Mouse (Mus musculus) neutrophil, adult 5-6 weeks (primary cell): ENCODE data around the gene Atp7b. TPM values are rescaled to one million over a fixed set of nuclear protein-coding genes. Genes with fewer than 3 reads are reported as not detected.

Experiments used
- ATAC-seq: fragments of 151-379, 151-347 bp; 2 replicates; pipeline ENCODE4 v1.8.0; 2017; ENCODE audit warnings: mild to moderate bottlenecking, moderate TSS enrichment; ENCODE audit not compliant: insufficient number of reproducible peaks, poor library complexity, low FRiP score, severe bottlenecking; ENCODE audit errors: extremely low read depth
- total RNA-seq: library from RNA; stranded (forward); fragments of 200-1000 nt; gene quantifications from 2 replicates; pipeline ENCODE4 v1.2.3, GENCODE M21; 2017

Gene Atp7b
- total RNA-seq = 0.12 TPM in 1 of 2 replicates, not detected in the other

DNA sequence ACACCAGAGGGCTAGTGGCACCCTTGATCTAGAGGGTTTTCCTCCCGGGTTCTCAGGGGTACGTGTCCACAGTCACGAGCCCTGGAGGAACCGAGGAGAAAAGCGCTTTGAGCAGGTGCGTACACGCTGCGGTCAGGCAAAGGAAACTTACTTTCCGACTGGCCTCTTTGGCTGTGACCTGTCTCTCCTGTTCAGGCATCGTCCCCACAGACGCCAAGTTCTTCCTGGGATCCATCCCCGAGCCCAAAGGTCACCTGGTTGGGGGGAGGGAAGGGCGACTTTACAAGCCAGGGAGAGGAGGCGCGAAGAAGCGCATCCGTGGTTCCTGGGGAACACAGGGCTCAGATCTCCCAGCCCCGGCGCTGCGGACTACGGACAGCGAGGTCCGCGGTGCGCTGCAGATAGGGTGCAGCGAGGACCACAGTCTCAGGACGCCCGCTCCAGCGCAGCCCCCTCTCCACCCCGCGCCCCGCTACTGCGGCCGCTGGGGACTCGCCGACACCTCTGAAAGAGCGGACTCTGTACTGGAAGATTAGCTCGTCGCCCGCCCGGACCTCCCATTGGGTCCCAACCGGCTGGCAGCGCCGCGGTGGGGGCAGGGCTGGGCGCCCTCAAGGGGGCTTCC lies at the start of gene Atp7b:
TSS of gene Atp7b (minus strand) at position 485 of the 625 bp plus-strand sequence.
- no peak for ATAC-seq

DNA sequence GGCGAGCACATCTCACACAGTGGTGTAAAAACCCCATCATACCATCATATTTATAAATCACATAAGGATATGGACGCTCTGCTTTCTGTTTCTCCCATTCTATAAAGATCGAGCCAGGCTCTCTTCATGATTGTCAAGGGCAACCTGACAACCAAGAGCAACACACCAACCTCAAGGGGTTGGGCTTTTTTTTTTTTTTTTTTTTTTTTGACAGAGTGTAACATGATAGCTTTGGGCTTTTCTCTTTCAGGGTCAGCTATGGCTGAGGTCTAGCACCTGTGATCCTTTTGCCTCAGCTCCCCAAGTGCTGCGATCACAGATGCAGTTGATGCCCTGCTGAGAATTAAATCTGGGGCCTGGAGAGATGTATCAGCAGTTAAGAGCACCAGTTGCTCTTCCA lies 46.9 kb upstream of the Atp7b start:
- ATAC-seq = no peak

DNA sequence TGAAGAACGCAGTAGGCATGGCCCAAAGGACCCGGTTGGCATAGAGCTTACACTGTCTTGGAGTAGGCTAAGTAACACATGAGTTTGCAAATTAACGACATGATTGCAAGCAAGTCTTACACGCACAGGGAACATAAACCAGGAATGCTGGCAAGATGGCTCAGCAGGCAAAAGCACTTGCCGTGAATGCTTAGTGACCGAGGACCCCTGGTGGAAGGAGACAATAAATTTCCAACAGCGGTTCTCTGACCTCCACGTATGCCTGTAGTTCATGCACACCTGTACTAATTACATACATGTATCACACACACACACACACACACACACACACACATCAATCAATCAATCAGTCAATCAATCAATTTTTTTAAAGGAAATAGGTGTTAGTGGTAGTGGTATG lies 31.5 kb upstream of the Atp7b start:
- no peak for ATAC-seq

DNA sequence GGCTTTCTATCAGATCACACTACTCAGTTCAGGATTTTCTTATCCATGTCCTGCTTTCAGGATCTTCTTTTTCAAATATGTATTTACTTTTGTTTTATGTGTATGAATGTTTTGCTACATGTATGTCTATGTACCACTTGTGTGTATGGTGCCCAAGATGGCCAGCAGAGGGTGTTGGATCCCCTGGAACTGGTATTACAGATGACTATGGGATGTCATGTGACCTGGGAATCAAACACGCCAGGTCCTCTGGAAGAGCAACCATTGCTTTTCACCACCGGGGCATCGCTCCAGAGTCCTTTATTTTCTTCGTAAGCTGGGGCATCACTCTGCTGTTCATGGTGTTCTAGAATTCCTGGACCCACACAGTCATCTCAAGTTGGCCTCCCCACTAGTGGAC lies 29.1 kb upstream of the Atp7b start:
- ATAC-seq = no peak

DNA sequence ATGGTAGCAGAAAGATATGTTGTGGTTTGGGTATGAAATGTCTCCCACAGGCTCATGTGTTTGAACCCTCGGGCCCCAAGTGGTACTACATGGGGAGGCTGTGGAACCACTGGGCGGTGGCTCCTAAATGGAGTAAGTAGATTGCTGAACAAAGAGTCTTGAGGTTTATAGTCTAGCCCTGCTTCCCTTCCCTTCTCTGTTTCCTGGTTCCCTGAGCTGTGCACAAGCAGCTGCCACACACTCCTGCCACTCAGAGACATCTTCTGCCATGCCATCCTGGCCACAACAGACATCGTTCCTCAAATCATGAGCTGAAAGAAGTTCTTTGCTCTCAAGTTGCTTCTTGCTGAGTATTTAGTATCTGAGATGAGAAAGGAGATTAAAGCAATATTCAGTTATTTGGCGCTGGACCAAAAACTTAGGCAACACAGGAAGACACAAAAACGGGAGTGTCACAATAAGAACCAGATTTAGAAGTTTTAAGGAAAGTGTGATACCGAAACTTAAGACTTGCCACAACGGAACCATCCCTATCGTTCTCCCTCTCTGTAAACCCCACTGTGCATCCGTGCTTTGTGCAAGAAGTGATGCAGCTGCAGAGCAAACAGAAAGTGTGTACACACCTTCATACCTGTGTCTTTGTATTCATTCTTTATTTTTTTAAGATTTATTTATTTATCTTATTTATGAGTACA lies 19.4 kb upstream of the Atp7b start:
- no peak for ATAC-seq

DNA sequence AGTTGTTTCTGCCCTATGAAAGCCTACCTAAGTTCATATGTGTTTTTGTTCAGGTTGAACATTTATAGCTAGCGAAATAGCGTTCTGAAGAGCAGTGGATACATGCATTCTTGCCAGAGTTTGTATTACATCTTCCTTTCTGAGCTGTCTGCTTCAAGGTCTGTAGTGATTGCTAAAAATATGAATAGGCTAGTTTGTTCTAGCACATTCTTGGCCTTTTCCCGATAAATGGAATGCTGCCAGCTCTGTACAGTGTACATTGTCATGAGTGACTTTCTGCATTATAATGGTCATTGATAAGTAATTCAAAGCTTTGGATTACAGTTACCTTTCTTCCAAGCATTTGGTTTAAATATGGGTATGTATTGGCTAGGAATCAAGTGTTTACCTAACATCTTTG lies 1.0 kb upstream of the Atp7b start:
- no peak for ATAC-seq

DNA sequence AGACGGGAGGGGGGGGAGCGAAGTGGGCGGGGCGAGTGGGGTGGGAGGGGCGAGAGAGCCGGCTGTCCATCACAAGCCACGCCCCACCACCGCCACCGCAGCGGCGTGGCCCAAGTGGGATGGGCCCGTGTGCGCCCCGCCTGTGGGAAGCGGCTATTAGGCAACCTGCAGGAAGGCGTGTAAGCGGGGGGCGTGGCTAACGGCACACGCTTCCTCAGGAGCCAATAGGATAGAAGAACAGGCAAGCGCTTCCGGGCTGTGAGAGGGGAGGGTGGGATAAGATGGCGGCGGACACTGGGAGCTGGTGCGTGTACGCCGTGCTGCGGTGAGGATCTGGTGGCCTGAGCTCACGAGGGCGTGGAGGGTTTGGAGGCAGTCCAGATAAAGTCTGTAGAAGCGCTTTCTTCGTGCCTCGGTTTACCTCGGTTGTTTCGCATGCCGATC lies 363 bp upstream of the Atp7b start, which contains the start of gene Alg11:
TSS of gene Alg11 (plus strand) at position 276 of the 444 bp plus-strand sequence.
- peak; percentile 100 for ATAC-seq

DNA sequence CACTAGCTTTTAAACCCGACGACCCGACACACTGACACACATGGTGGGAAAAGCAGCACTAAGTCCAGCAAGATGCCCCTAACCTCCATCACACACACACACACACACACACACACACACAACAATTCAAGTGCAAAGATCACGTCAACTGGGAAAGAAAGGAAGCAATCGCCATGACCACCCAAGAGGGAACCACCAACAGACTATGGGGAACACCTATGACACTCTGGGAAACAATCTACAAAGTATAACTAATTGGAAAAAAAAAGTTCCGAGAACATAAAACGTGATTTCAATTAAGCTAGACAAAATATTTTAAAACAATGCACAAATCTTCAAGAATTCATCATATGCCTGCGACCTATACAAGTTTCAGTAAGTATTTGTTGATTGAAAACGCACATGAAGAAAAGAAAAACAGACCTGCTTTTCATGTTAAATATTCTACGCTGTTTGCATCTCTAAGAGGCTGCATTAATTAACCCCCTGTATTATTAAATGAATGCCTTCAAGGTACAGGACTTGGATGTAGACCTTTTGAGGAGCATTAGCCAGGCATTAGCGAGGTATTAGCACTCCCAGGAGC lies 859 bp downstream of the Atp7b start:
- no peak for ATAC-seq

DNA sequence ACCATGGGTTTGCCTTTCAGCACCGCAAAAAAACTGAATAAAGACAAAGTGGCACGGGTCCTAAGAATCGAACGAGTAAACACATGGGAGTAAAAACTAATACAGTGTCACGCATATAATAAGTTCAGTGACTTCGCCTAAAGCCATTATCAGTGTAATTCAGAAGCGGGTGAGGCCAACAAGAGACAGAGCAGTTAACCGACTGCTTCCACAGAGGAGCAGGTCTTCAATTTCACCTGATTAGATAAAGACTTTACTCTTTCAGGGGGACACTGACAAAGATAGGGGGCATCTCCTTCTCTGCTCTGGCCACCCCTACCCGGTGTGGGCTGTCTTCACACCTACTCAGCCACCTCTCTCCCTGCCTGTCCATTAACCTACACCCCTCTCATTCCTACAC lies 1.7 kb downstream of the Atp7b start:
- no peak for ATAC-seq

DNA sequence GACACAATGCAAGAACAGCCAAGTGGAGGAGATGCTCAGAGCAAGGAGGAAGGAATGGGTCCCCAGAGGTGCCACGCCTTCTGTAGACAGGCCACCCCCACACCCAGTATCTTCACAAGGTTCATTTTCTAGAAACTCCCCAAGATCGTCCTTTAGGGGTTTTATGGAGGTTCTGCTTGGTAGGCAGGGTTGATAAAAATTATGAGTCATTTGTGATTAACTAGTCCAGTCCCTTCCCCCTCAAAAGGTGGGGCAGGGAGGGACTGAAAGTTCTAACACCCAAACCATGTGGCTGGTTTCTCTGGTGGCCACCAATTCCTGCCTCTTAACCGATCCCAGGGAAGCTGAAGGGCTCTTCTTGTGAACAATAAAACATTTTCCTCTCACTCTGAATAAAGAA lies 3.3 kb downstream of the Atp7b start:
- ATAC-seq = no peak

DNA sequence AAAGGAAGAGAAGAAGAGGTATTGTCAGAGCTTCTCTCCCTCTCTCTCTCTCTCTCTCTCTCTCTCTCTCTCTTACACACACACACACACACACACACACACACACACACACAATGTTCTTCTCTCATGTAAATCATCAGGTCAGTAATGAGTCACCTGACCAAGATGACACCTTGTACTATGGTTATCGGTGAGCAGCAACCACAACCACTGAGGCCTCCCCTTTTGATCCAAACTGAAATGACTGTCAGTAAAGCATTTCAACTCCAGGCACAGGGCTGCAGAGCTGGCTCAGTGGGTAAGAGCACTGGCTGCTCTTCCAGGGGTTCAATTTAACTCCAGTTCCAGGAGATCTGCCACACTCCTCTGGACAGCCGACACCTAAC lies 4.6 kb downstream of the Atp7b start:
- ATAC-seq = no peak

DNA sequence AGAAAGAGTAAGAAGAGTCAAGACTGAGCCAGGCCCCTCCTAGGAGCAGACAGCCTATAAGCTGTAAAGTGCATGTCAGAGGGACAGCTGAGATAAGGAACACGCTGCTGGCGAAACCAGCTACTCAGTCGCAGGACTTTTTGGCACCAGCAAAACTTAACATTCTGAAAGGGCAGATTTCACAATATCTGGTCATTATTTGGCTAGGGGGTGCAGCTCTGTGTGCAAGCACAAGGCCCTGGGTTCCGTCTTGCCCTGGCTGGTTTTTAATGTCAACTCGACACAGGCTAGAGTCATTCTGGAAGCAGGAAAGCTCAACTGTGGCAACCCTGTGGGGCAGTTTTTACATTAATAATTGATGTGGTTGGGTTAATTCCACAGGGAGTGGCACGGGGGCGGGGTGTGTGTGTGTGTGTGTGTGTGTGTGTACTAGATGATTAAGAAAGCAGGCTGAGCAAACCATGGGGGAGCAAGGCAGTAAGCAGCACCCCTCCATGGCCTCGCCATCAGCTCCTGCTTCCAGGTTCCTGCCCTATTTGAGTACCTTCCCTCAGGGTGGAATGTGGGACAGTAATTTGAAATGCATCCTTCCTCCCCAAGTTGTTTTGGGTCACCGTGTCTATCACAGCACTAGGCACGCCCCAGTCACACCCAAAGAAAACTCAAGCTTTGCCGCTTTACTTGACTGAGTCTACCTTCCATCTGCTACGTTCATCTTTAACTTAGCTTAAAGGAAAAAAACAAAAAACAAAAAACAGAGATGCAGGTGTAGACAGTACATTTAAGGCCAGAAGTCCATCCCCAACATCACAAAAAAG lies 5.2 kb downstream of the Atp7b start:
- ATAC-seq = no peak

DNA sequence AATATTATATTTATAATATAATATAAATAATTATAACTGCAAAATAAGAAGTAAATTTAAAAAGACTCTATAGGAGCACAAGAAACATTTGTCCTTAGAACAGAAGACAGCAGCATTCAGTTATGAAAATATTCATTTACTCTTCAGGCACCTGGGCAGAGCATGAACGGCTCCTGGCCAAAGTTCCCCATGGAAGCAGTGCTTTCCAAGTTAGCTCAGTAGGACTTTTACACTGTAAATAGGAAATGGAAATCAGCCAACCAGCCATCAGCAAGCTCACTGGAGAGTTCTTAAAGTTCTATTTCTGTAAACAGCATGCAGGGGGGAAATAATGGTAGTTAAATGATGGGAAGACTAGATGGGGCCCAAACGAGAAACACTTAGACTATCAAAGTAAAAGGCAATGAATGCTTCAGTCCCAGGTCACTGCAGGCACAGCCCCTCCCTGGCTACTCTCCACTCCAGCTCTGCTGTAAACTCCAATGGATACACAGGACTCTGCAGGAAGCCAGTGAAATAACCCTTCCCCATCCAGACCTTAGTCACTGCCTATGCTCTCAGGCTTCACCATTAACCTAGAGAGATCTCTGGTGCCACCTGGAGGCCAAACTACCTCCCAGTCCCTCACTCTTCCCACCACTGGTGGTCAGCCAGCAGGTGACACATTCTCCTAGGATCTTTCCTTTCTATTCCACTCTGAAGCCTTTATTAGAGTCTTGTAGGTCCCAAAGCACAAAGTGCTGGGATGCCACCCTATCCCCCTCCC lies 12.2 kb downstream of the Atp7b start:
- 0 out of 2 replicates have a peak, but pooled peaks have one; percentile 41 for ATAC-seq

DNA sequence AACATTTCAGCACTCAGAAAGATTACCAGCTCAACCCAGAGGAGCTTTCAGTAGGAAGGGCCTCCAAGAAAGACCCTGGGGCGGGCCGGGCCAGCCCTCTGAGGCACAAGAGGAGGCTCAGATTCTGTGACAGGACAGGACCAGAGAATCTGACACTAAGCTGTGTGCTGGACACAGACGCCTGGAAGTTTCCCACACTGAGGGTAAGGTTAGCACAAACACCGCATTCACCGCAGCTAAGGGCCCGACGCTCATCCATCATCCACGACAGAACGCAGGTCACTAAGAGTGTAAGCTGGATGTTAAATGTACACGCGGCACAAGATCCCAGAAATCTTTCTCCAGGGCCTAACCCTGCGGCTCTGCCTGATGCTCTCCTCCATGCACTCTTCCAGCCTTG lies 16.4 kb downstream of the Atp7b start:
- ATAC-seq = no peak

DNA sequence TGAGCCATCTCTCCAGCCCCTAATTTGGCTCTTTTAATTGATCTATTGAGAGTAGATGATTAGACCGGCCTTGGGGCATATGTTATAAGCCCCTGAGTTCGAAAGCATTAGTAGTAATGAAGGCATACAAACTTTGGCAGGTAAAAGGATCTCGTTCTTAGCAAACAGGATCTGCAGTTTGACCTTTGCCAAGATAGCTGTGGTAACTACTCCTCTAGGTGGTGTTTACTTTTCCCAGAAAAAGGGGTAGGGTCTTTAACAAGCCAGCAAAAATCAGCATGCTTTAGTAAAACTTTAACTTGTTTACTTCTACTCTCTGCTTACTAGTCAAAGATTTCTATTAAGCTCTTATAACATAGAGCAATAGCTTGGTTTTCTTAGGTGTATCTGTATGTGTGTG lies 17.6 kb downstream of the Atp7b start:
- ATAC-seq = no peak

DNA sequence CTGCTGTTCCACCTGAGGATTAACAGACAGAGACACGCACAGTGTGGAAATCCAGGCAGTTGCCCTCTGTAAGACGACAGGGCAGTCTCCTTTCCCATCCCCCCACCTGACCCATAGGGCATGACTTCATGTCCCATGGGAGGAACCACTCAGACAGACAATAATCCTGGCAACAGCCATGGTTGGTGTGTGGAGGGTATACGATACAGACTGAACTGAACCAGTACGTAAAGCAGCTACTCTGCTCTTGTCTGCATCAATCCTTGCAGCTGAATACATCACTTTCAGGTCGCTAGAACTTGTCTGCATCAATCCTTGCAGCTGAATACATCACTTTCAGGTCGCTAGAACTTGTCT lies 20.0 kb downstream of the Atp7b start:
- no peak for ATAC-seq

DNA sequence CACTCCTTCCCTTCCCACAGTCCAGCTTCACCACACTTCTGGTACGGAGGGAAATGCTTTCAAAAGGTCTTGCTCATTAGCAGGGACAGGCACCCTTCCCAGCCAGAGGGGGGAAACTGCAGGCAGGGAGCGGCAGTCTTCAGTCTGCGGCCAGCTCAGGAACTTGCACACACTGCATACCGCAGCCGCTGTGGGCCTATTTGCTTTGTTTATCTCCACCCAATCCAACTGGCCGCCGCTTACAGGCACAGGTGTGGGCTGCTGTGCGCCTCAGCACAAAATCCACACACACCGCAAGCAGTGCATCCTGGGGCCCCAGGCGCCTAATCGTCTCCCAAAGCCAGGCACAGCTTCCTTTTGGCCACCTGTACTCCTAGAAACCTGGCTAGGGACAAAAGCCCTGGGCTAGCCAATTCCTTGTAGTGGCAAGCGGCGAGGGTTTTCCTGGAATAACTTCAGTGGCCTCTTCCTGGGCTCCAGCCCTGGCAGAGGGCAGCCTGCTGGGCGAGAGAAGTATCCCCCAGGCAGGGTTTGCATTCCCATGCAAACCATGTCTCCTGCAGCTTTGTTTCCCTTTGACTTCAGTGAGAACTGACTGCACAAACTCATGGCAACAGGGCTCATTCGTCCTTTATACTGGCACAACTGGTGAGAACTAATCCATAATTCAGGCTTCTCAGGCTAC lies 20.5 kb downstream of the Atp7b start:
- no peak for ATAC-seq

DNA sequence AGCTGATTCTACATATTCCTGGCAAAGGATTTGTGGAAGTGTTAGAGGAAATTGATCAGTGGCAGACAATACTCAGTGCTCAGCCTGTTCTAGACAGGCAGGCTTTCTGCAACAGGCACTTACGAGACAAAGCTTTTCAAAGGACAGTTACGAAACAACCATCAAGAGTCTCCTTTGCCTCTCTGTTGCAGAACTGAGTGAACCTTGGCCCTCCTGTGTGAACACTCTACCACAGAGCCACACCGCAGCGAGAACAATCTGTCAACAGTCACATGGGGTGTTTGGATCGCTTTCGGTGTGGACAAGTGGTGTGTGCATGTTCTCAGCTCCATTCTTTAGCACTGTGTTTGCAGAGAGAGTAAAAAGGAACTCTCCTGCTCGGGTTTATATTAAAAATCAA lies 23.1 kb downstream of the Atp7b start:
- ATAC-seq = no peak
